Mouse (Mus musculus) mesoderm, embryonic 11.5 days (tissue): ENCODE results near the gene Fam110c.
"Not testable (repeated sequence)": the region's sequence is repeated elsewhere in the genome, so short reads cannot be mapped to it uniquely, and the experiment has no call there.

ENCODE experiments used
- DNase-seq: peaks from one replicate; pipeline ENCODE4 v3.0.0-alpha.2; 2012; ENCODE audit warnings: low read depth, low spot score

The Fam110c gene

GRCm38 (mm10) chr12:31073412-31074354 is at the start of gene Fam110c:
TSS of gene Fam110c (plus strand) at chr12:31073861.
- DNase-seq, result peak; percentile 39

- peak; percentile 49 for DNase-seq
Observed at GRCm38 (mm10) chr12:31026423-31026822, 47.2 kb upstream of the Fam110c start.

GRCm38 (mm10) chr12:31052066-31052465 is 21.6 kb upstream of the Fam110c start:
- no peak for DNase-seq

GRCm38 (mm10) chr12:31056291-31056864 is 17.3 kb upstream of the Fam110c start:
- no peak for DNase-seq

GRCm38 (mm10) chr12:31059393-31059853 is 14.2 kb upstream of the Fam110c start:
- DNase-seq, result no peak

- no peak for DNase-seq
Observed at GRCm38 (mm10) chr12:31060245-31060644, 13.4 kb upstream of the Fam110c start.

- DNase-seq, result no peak
Observed at GRCm38 (mm10) chr12:31071222-31071621, 2.4 kb upstream of the Fam110c start.

- not testable (repeated sequence) for DNase-seq
Observed at GRCm38 (mm10) chr12:31074355-31074786, 710 bp downstream of the Fam110c start.

- DNase-seq, result peak; percentile 39
Observed at GRCm38 (mm10) chr12:31074839-31075538, 1.3 kb downstream of the Fam110c start.

GRCm38 (mm10) chr12:31077020-31077419 is 3.4 kb downstream of the Fam110c start:
- DNase-seq, result no peak

- DNase-seq, result no peak
Observed at GRCm38 (mm10) chr12:31078030-31078429, 4.4 kb downstream of the Fam110c start.

- DNase-seq, result no peak
Observed at GRCm38 (mm10) chr12:31080352-31080751, 6.7 kb downstream of the Fam110c start.

- no peak for DNase-seq
Observed at GRCm38 (mm10) chr12:31080890-31081554, 7.4 kb downstream of the Fam110c start.

- no peak for DNase-seq
Observed at GRCm38 (mm10) chr12:31083007-31083406, 9.3 kb downstream of the Fam110c start.

- no peak for DNase-seq
Observed at GRCm38 (mm10) chr12:31083407-31083806, 9.7 kb downstream of the Fam110c start.

GRCm38 (mm10) chr12:31087060-31087459 is 13.4 kb downstream of the Fam110c start:
- DNase-seq, result no peak

GRCm38 (mm10) chr12:31090401-31090800 is 16.7 kb downstream of the Fam110c start:
- no peak for DNase-seq

GRCm38 (mm10) chr12:31090882-31091640 is 17.4 kb downstream of the Fam110c start:
- DNase-seq, result no peak

- DNase-seq, result no peak
Observed at GRCm38 (mm10) chr12:31092481-31092880, 18.8 kb downstream of the Fam110c start.

- DNase-seq, result no peak
Observed at GRCm38 (mm10) chr12:31097185-31097584, 23.5 kb downstream of the Fam110c start.

GRCm38 (mm10) chr12:31101190-31101589 is 27.5 kb downstream of the Fam110c start:
- no peak for DNase-seq
